Mouse (Mus musculus) intestine, embryonic 14.5 days (tissue): Measurements from ENCODE around the gene Rcan2. TPM values are rescaled to one million over a fixed set of nuclear protein-coding genes. Genes with fewer than 3 reads are reported as not detected.

Experiments
- ATAC-seq: fragments of 200-750 bp; cut with Nextera tagmentation; replicated peaks from 2 replicates; pipeline ENCODE4 v1.8.0; 2017; ENCODE audit warnings: low read depth, moderate number of reproducible peaks, moderate TSS enrichment, moderate library complexity; ENCODE audit not compliant: low FRiP score, low TSS enrichment
- DNase-seq: peaks from one replicate; pipeline ENCODE4 v3.0.0-alpha.2; 2018; ENCODE audit warnings: low spot score
- H3K27ac ChIP-seq: fragments of 300-500 bp; sonication (generic); 2 replicates; pipeline ENCODE4 v1.5.1; 2014; ENCODE audit warnings: low read depth, mild to moderate bottlenecking, control low read depth
- H3K27me3 ChIP-seq: fragments of 300-500 bp; sonication (generic); replicated peaks from 2 replicates; pipeline ENCODE4 v1.6.1; 2014; ENCODE audit warnings: low read length, control low read depth; ENCODE audit not compliant: control insufficient read depth, insufficient read depth
- H3K36me3 ChIP-seq: fragments of 300-500 bp; sonication (generic); 2 replicates; pipeline ENCODE4 v1.6.1; 2014; ENCODE audit warnings: low read length, control low read depth; ENCODE audit not compliant: control insufficient read depth, insufficient read depth
- H3K4me1 ChIP-seq: fragments of 300-500 bp; sonication (generic); replicated peaks from 2 replicates; pipeline ENCODE4 v1.6.1; 2014; ENCODE audit warnings: low read length, control low read depth, mixed read lengths; ENCODE audit not compliant: control insufficient read depth, insufficient read depth
- H3K4me2 ChIP-seq: fragments of 300-500 bp; sonication (generic); 2 replicates; pipeline ENCODE4 v1.6.1; 2014; ENCODE audit warnings: low read length
- H3K4me3 ChIP-seq: fragments of 300-500 bp; sonication (generic); 2 replicates; pipeline ENCODE4 v1.5.1; 2014; ENCODE audit warnings: low read depth, low read length, control low read depth, mixed read lengths
- H3K9ac ChIP-seq: fragments of 300-500 bp; sonication (generic); 2 replicates; pipeline ENCODE4 v1.6.1; 2014; ENCODE audit warnings: mild to moderate bottlenecking, low read length
- H3K9me3 ChIP-seq: fragments of 300-500 bp; sonication (generic); 2 replicates; pipeline ENCODE4 v1.6.1; 2016; ENCODE audit warnings: low read length, control low read depth; ENCODE audit not compliant: control insufficient read depth
- whole genome bisulfite sequencing: fragments of 180-500 bp; shearing (Covaris S2); extraction: QIAGEN DNeasy Blood & Tissue Kit; methylation state at CpG from one replicate; pipeline ENCODE4 v1.1.7; 2014; 5-methylcytosine and 5-hydroxymethylcytosine counted together
- polyA plus RNA-seq: library from polyadenylated mRNA; unstranded; fragments of >200 nt; fragmentation: Nextera tagmentation; extraction: Ambion mirVana; gene quantifications from 2 replicates; pipeline ENCODE4 v1.2.1, GENCODE M21; 2014

Gene Rcan2
- polyA plus RNA-seq, 1 experiment from 2014 or later, result 7.1 TPM

DNA sequence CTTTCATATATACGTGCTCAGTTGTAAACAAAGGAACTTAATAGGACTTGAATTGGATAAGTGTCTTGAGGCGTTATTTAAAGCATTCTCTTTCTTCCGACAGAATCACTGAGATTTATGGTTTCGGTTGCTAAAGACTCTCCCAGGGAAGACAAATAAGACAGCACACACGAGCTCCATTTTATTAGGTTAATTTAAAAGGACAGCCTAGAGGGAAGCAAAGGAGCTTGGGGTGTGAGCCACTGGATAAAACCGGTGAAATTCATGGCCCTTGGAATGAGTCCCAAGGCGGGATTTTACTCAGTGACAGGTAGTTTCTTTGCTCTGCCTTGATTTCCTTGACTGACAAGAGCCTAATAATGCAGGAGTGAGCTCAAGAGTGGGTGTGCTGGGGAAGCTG lies 85.1 kb downstream of the Rcan2 start:
- Histone ChIP-seq H3K4me1 (no peaks in the 10 kb centered on the region), H3K4me3 (no peak overlapping the region), H3K9ac (no peak overlapping the region), H3K36me3 (no peaks in the 10 kb centered on the region), H3K27ac (no peak overlapping the region), H3K4me2 (no peak overlapping the region), H3K27me3 (no peaks in the 10 kb centered on the region), H3K9me3 (no peaks in the 10 kb centered on the region)
- WGBS, result 50% methylated on average over 7 of the region's 7 CpGs
- DNase-seq, result no peak
- ATAC-seq, result no peak

GRCm38 (mm10) chr17:43887931-43888330 lies 86.8 kb downstream of the Rcan2 start:
- Histone ChIP-seq H3K4me2 (no peak overlapping the region), H3K36me3 (no peaks in the 10 kb centered on the region), H3K9me3 (no peaks in the 10 kb centered on the region), H3K4me1 (no peaks in the 10 kb centered on the region), H3K9ac (no peak overlapping the region), H3K4me3 (no peak overlapping the region), H3K27me3 (no peaks in the 10 kb centered on the region), H3K27ac (no peak overlapping the region)
- ATAC-seq, result no peak
- 85% methylated on average over 7 of the region's 7 CpGs for whole genome bisulfite sequencing
- no peak for DNase-seq

DNA sequence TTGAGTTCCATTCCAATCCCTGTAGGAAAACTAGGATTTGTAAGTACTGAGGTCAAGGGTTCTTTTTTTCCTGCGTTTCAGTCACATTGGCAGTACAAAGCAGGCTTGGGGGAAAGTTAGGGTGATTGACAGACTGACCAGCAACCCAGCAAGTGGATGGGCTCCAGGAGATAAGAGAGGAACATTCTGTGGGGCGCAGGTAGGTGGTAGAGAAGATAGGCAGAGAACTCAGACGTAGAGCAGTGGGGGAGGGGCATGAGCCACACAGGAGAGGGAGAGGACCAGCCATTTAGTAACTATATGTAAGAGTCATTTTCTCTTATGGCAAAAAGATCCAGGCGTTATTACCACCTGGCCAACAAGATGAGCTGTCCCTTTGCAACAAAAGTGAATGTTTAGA lies 96.2 kb downstream of the Rcan2 start:
- WGBS, result 76% methylated on average over 4 of the region's 4 CpGs
- no peak for ATAC-seq

DNA sequence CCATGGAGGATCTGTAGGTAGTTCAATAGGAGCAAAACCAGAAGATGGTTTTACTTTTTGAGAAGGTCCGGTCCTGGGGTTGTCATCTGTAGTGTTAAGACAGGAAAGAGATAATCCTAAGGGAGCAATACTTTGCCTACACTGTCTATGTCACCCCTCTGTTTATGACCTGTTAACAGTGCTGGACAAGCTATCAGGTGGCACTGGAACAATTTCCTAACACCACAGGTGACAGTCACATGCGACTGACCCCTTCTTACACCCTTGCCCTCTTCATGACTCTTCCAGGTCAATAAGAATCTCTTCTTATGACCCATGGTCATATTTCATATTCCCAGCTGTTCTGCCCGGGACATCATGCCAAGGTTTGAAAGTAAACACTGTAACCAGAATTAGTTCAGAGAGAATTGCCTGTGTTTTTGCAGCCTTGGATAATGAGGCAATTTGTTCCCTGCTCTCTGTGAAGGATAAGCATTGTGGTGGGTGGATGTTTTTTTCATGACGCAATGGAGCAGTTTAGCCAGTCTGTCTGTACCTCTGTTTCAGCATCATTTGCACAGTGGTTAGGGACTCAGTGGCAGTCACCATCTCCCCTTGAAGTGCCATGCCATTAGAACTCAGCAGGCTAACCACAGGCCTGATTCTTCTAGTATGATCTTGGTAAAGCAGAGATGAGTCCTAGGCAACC lies 98.4 kb downstream of the Rcan2 start:
- no peak overlapping the region for H3K4me3 ChIP-seq
- no peaks in the 10 kb centered on the region for H3K4me1 ChIP-seq
- no peaks in the 10 kb centered on the region for H3K9me3 ChIP-seq
- WGBS, result 81% methylated on average over 4 of the region's 4 CpGs
- H3K36me3 ChIP-seq, result no peaks in the 10 kb centered on the region
- no peak overlapping the region for H3K27ac ChIP-seq
- H3K4me2 ChIP-seq, result no peak overlapping the region
- no peak overlapping the region for H3K9ac ChIP-seq
- DNase-seq, result no peak
- ATAC-seq, result no peak
- no peaks in the 10 kb centered on the region for H3K27me3 ChIP-seq

More for the DNA sequence above, 96.2 kb downstream of the Rcan2 start:
- H3K4me3 ChIP-seq, result no peak overlapping the region
- H3K27me3 ChIP-seq, result no peaks in the 10 kb centered on the region
- DNase-seq, result no peak
- no peak overlapping the region for H3K27ac ChIP-seq
- no peaks in the 10 kb centered on the region for H3K4me1 ChIP-seq
- no peak overlapping the region for H3K4me2 ChIP-seq
- H3K36me3 ChIP-seq, result no peaks in the 10 kb centered on the region
- H3K9me3 ChIP-seq, result no peaks in the 10 kb centered on the region
- no peak overlapping the region for H3K9ac ChIP-seq

DNA sequence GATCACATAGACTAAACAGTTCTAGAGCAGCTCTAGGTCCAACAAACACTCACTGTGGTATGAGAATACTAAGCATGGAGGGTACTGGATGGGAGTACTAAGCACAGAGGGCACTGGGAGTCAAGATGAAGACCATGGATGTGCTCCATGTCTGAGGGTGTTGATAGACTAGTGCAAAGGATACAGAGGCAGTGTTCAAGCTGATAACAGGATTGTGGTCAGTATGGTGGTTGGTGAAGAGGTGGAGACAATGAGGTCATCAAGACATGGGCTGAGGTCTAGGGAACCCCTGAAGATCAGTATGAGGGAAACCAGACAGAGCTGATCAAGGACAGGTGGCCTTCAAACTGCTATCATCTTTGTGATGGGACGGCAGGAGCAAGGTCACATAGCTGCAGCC lies 99.0 kb downstream of the Rcan2 start:
- WGBS, result 60% methylated on average over 1 of the region's 1 CpGs
- Histone ChIP-seq H3K27ac (no peak overlapping the region), H3K36me3 (no peaks in the 10 kb centered on the region), H3K9me3 (no peaks in the 10 kb centered on the region), H3K9ac (no peak overlapping the region), H3K4me3 (no peak overlapping the region), H3K4me1 (no peaks in the 10 kb centered on the region), H3K27me3 (no peaks in the 10 kb centered on the region), H3K4me2 (no peak overlapping the region)
- no peak for DNase-seq
- ATAC-seq, result no peak

DNA sequence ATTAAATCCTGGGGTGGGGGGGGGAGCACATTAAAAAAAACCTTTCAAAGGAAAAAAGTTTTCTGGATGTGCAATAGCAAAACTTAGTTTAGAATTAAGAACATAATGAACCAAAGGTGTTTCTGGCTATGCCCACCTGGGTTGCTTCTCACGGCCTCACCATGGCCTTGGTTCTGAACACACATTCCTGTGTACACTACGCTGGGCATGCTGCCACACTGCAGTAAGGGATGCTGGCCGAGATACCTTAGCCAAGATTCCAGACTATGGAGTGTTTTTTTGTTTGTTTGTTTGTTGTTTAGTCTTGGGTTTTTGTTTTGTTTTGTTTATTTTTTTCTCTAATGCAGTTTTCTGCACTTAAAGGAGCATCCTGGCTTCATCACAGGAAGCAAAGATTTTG lies 100.3 kb downstream of the Rcan2 start:
- WGBS, result 86% methylated on average over 3 of the region's 3 CpGs
- H3K4me1 ChIP-seq, result no peaks in the 10 kb centered on the region
- ATAC-seq (no peak), DNase-seq (no peak)
- no peak overlapping the region for H3K4me2 ChIP-seq
- H3K27ac ChIP-seq, result no peak overlapping the region
- no peaks in the 10 kb centered on the region for H3K36me3 ChIP-seq
- no peaks in the 10 kb centered on the region for H3K27me3 ChIP-seq
- no peak overlapping the region for H3K4me3 ChIP-seq
- no peaks in the 10 kb centered on the region for H3K9me3 ChIP-seq
- H3K9ac ChIP-seq, result no peak overlapping the region

DNA sequence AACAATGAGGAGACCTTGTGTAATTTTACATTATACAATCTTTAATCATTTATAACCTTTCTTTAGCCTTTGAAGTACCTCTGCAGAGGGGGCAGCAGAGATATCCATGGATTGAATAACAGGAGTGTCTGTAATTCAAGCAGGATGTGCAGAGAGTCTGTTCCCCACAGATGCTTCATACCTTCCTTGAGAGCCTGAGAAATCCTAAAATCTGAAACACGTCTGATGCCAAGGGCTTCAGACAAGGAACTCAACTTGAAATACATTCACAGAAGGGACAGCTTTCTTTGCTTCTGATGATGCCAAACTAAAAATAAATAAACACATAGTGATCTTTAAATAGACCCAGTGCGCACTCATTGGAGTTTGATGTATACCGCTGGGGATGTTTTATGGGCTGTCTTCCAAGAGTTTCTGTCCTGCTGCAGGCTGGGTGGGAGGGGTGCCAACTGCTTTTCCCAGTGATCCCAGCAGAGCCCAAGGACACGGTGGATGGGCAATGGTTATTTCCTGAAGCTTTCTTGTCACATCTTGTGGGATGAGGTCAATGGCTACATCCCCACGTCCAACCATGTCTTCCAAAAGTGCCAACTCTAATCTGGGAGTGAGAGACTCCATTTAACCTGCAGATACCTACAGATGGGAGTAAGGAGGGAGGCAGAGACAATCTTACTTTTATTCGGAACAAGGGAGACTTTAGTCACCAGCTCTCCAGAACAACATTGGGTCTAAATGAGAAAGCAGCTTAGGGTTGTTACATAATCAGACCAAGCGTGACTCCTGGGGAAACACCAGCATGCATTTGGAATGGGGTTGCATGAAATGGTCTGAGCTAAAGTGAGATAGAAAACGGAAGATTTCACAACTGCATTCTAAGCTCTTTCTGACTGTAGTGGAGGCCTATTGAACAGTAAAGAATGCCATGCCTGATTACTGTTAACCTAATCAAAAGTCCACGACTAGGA lies 102.9 kb downstream of the Rcan2 start:
- WGBS, result 61% methylated on average over 9 of the region's 9 CpGs
- DNase-seq (no peak), ATAC-seq (no peak)
- H3K4me3 ChIP-seq, result no peak overlapping the region
- no peaks in the 10 kb centered on the region for H3K4me1 ChIP-seq
- H3K27ac ChIP-seq, result no peak overlapping the region
- H3K4me2 ChIP-seq, result no peak overlapping the region
- no peaks in the 10 kb centered on the region for H3K27me3 ChIP-seq
- H3K9me3 ChIP-seq, result no peaks in the 10 kb centered on the region
- no peak overlapping the region for H3K9ac ChIP-seq
- no peaks in the 10 kb centered on the region for H3K36me3 ChIP-seq

DNA sequence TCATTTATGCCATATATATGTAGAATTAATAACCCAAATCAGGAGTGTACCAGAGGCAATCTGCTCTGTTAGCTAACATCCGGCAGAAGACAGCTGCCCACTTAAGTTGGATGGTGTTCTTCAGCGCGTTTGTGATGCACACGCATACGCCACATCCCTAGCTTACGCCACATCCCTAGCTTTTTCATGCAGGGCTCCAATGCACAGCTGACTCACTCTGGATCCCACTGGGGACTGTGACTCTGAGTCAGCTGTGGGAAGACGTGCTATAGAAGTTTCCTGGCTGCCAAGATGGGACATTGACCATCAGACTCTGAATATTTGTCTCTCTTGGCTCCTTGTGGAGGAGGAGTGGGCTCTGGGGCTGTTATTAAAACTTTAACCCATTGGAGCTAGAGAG lies 103.7 kb downstream of the Rcan2 start:
- Histone ChIP-seq H3K9ac (no peak overlapping the region), H3K9me3 (no peaks in the 10 kb centered on the region), H3K36me3 (no peaks in the 10 kb centered on the region), H3K4me2 (no peak overlapping the region), H3K27ac (no peak overlapping the region), H3K4me3 (no peak overlapping the region), H3K27me3 (no peaks in the 10 kb centered on the region), H3K4me1 (no peaks in the 10 kb centered on the region)
- ATAC-seq, result no peak
- 93% methylated on average over 7 of the region's 7 CpGs for WGBS
- no peak for DNase-seq
